Mouse (Mus musculus) midbrain, embryonic 11.5 days (tissue): ENCODE measurements around the gene Sox6. TPM values are rescaled to one million over a fixed set of nuclear protein-coding genes. Genes with fewer than 3 reads are reported as not detected.

ENCODE experiments used
- ATAC-seq: fragments of 200-750 bp; cut with Nextera tagmentation; 2 replicates; pipeline ENCODE4 v1.8.0; 2017; ENCODE audit warnings: moderate TSS enrichment, moderate library complexity; ENCODE audit not compliant: low FRiP score
- DNase-seq: peaks from one replicate; pipeline ENCODE4 v3.0.0; 2015; ENCODE audit warnings: low spot score; ENCODE audit errors: missing footprints
- H3K27ac ChIP-seq: fragments of 300-500 bp; sonication (generic); 2 replicates; pipeline ENCODE4 v1.5.1; 2014; ENCODE audit warnings: low read depth, low read length
- H3K27me3 ChIP-seq: fragments of 300-500 bp; sonication (generic); 2 replicates; pipeline ENCODE4 v1.6.1; 2014; ENCODE audit warnings: mild to moderate bottlenecking, low read length, moderate library complexity, mixed read lengths; ENCODE audit not compliant: control insufficient read depth, insufficient read depth
- H3K36me3 ChIP-seq: fragments of 300-500 bp; sonication (generic); 2 replicates; pipeline ENCODE4 v1.6.1; 2014; ENCODE audit warnings: mild to moderate bottlenecking, low read length, moderate library complexity, mixed read lengths; ENCODE audit not compliant: control insufficient read depth, insufficient read depth
- H3K4me1 ChIP-seq: fragments of 300-500 bp; sonication (generic); 2 replicates; pipeline ENCODE4 v1.6.1; 2014; ENCODE audit warnings: low read length; ENCODE audit not compliant: control insufficient read depth, insufficient read depth
- H3K4me2 ChIP-seq: fragments of 300-500 bp; sonication (generic); 2 replicates; pipeline ENCODE4 v1.6.1; 2014; ENCODE audit warnings: mild to moderate bottlenecking, moderate library complexity
- H3K4me3 ChIP-seq: fragments of 300-500 bp; sonication (generic); 2 replicates; pipeline ENCODE4 v1.5.1; 2014; ENCODE audit warnings: low read depth, low read length
- H3K9ac ChIP-seq: fragments of 300-500 bp; sonication (generic); 2 replicates; pipeline ENCODE4 v1.6.1; 2014; ENCODE audit warnings: low read length
- H3K9me3 ChIP-seq: fragments of 300-500 bp; sonication (generic); 2 replicates; pipeline ENCODE4 v1.6.1; 2016; ENCODE audit warnings: low read length; ENCODE audit not compliant: control insufficient read depth
- WGBS: fragments of 180-500 bp; shearing (Covaris S2); extraction: QIAGEN DNeasy Blood & Tissue Kit; methylation state at CpG from one replicate; pipeline ENCODE4 v1.1.7; 2014; 5-methylcytosine and 5-hydroxymethylcytosine counted together
- polyA plus RNA-seq: library from polyadenylated mRNA; unstranded; fragments of >200 nt; fragmentation: Nextera tagmentation; extraction: Ambion mirVana; gene quantifications from 2 replicates; pipeline ENCODE4 v1.2.1, GENCODE M21; 2014

Sox6 gene
- polyA plus RNA-seq, 1 experiment from 2014 or later: 42.7 TPM

- H3K9me3 ChIP-seq: no peaks in the 10 kb centered on the region
- H3K27ac ChIP-seq: no peak overlapping the region
- no peak for ATAC-seq
- no peaks in the 10 kb centered on the region for H3K27me3 ChIP-seq
- no peak for DNase-seq
- no peak overlapping the region for H3K4me2 ChIP-seq
- WGBS: 97% methylated on average over 2 of the region's 2 CpGs
- no peak overlapping the region for H3K4me3 ChIP-seq
- H3K9ac ChIP-seq: no peak overlapping the region
- H3K36me3 ChIP-seq: no peaks in the 10 kb centered on the region
- no peaks in the 10 kb centered on the region for H3K4me1 ChIP-seq
Observed at GRCm38 (mm10) chr7:115463367-115463766, 575.2 kb downstream of the Sox6 start.

GRCm38 (mm10) chr7:115462276-115462675 is 576.3 kb downstream of the Sox6 start:
- Histone ChIP-seq H3K9me3 (no peaks in the 10 kb centered on the region), H3K4me2 (no peak overlapping the region), H3K9ac (no peak overlapping the region), H3K4me3 (no peak overlapping the region), H3K36me3 (no peaks in the 10 kb centered on the region), H3K27me3 (no peaks in the 10 kb centered on the region), H3K27ac (no peak overlapping the region), H3K4me1 (no peaks in the 10 kb centered on the region)
- WGBS: 73% methylated on average over 4 of the region's 4 CpGs
- DNase-seq (no peak), ATAC-seq (no peak)

- H3K36me3 ChIP-seq: no peaks in the 10 kb centered on the region
- no peak for ATAC-seq
- no peaks in the 10 kb centered on the region for H3K27me3 ChIP-seq
- no peaks in the 10 kb centered on the region for H3K9me3 ChIP-seq
- H3K27ac ChIP-seq: no peak overlapping the region
- 87% methylated on average over 5 of the region's 5 CpGs for WGBS
- H3K4me3 ChIP-seq: no peak overlapping the region
- DNase-seq: no peak
- H3K4me1 ChIP-seq: no peaks in the 10 kb centered on the region
- no peak overlapping the region for H3K4me2 ChIP-seq
- no peak overlapping the region for H3K9ac ChIP-seq
Observed at GRCm38 (mm10) chr7:115454988-115455387, 583.6 kb downstream of the Sox6 start.

- DNase-seq (no peak), ATAC-seq (0 out of 2 replicates have a peak, but pooled peaks have one; percentile 11)
- H3K4me3 ChIP-seq: peak overlapping the region; percentile 19; the same call in 1 of the 2 replicates
- peak overlapping the region; percentile 42; the same call in 1 of the 2 replicates for H3K9ac ChIP-seq
- H3K27me3 ChIP-seq: no peaks in the 10 kb centered on the region
- H3K9me3 ChIP-seq: no peaks in the 10 kb centered on the region
- no peak overlapping the region for H3K27ac ChIP-seq
- peak overlapping the region; percentile 39 for H3K4me2 ChIP-seq
- 45% methylated on average over 7 of the region's 7 CpGs for WGBS
- H3K4me1 ChIP-seq: no peaks in the 10 kb centered on the region
- H3K36me3 ChIP-seq: no peaks in the 10 kb centered on the region
Observed at GRCm38 (mm10) chr7:115453713-115454073, 584.9 kb downstream of the Sox6 start.

GRCm38 (mm10) chr7:115453042-115453712 is 585.4 kb downstream of the Sox6 start:
- H3K27ac ChIP-seq: no peak overlapping the region
- DNase-seq: peak; percentile 98
- H3K9me3 ChIP-seq: no peaks in the 10 kb centered on the region
- no peaks in the 10 kb centered on the region for H3K36me3 ChIP-seq
- WGBS: 24% methylated on average over 21 of the region's 21 CpGs
- peak overlapping the region; percentile 39 for H3K4me2 ChIP-seq
- no peaks in the 10 kb centered on the region for H3K4me1 ChIP-seq
- H3K27me3 ChIP-seq: no peaks in the 10 kb centered on the region
- ATAC-seq: peak; percentile 75; the same call in 1 of the 2 replicates
- peak overlapping the region; percentile 42; the same call in 1 of the 2 replicates for H3K9ac ChIP-seq
- peak overlapping the region; percentile 19; the same call in 1 of the 2 replicates for H3K4me3 ChIP-seq

- Histone ChIP-seq H3K4me2 (no peak overlapping the region), H3K4me1 (peaks cover 5% of the 10 kb centered on the region; the same call in 1 of the 2 replicates), H3K4me3 (no peak overlapping the region), H3K9me3 (no peaks in the 10 kb centered on the region), H3K9ac (no peak overlapping the region), H3K27me3 (no peaks in the 10 kb centered on the region), H3K27ac (no peak overlapping the region), H3K36me3 (no peaks in the 10 kb centered on the region)
- no peak for ATAC-seq
- no peak for DNase-seq
- 54% methylated on average over 23 of the region's 23 CpGs for WGBS
Observed at GRCm38 (mm10) chr7:115450431-115451195, 588.0 kb downstream of the Sox6 start.

GRCm38 (mm10) chr7:115448403-115449025 is 590.1 kb downstream of the Sox6 start:
- Histone ChIP-seq H3K9me3 (no peaks in the 10 kb centered on the region), H3K4me3 (no peak overlapping the region), H3K4me1 (peaks cover 5% of the 10 kb centered on the region; the same call in 1 of the 2 replicates), H3K27ac (no peak overlapping the region), H3K36me3 (no peaks in the 10 kb centered on the region), H3K9ac (no peak overlapping the region), H3K27me3 (no peaks in the 10 kb centered on the region), H3K4me2 (no peak overlapping the region)
- DNase-seq (no peak), ATAC-seq (no peak)
- 66% methylated on average over 8 of the region's 8 CpGs for WGBS

- Histone ChIP-seq H3K9me3 (no peaks in the 10 kb centered on the region), H3K36me3 (no peaks in the 10 kb centered on the region), H3K27ac (no peak overlapping the region), H3K9ac (no peak overlapping the region), H3K4me2 (no peak overlapping the region), H3K4me3 (no peak overlapping the region), H3K27me3 (no peaks in the 10 kb centered on the region), H3K4me1 (peaks cover 5% of the 10 kb centered on the region; the same call in 1 of the 2 replicates)
- no peak for ATAC-seq
- DNase-seq: no peak
- 69% methylated on average over 3 of the region's 3 CpGs for WGBS
Observed at GRCm38 (mm10) chr7:115447091-115447490, 591.5 kb downstream of the Sox6 start.
